Mouse (Mus musculus) embryo, embryonic 10 days (tissue): Measurements from ENCODE around the gene Adrb1.
A peak's percentile ranks its signal among the peaks of the same experiment; 100 is the strongest.
"Not testable (repeated sequence)": the region's sequence is repeated elsewhere in the genome, so short reads cannot be mapped to it uniquely, and the experiment has no call there.

Source experiments
- DNase-seq: peaks from one replicate; pipeline ENCODE4 v3.0.0-alpha.2; 2015; ENCODE audit warnings: low spot score

Adrb1 gene

DNA sequence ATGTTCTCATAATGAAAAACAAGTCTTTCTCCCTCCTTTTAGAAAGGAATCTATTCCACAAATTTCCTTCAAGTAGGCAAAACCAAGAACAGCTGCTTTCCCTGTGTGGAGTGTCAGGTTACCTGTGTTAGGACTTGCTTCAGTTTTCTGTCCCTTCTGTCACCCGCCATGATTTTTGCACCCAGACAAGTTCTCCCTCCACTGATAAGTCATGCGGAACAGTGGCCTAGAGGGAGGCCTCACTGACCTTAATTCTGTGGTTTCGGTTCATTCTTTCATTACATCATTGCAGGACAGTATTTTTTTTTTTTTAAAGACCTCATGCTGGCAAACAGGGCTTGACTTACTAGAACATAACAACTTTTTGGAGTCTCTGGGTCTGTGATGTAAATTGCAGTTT, 27.3 kb downstream of the Adrb1 start:
- peak; percentile 19 for DNase-seq

DNA sequence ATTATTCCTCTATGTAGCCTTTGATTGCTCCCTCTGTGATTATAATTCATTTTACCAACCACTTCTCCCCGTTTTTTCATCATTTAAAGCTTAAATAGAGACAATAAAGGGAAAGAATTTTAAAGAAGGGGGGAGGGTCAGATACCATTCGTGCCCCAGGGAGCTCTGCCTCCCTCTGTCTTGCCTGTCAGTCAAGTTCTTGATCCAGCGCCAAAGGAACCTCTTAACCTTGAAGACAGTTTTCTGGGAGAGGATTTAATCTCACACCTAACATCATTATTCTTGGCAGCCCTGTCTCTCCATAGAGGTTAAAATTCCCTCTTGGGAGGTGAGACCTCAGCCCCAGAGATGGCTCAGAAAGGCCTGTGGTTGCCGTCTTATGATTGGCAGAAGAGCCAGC, 28.7 kb downstream of the Adrb1 start:
- DNase-seq, result no peak

DNA sequence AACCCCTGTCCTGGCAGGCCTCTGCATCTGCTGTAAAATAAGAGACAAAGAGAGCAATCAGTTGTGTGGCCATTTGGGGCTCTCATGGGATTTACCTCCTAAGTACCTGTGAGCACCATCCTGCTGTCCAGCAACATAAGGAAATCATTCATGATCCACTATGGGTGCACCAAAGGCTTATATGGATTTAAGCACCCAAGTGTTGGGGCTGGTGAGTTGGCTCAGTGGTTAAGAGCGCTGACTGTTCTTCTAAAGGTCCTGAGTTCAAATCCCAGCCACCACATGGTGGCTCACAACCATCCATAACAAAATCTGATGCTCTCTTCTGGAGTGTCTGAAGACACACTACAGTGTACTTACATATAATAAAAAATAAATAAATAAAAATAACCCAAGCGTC, 32.5 kb downstream of the Adrb1 start:
- DNase-seq, result not testable (repeated sequence)

DNA sequence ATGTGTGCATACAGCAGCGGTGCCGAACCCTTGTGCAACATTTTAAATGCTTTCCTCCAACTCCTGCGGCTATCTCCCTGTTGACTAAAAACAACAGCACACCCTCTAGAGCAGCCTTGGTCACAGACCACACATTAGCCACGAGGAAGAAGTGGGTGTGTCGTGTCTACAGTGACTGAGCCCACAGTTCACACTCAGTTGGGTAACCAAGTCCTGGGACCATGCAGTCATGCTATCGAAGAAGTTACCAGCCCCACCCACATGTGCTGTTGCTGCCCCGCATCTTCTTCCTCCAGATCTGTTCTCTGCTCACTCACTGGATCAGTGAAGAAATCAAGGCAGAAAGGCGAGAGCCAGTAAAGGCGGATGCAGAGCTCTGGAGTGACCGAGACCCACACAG, 34.4 kb downstream of the Adrb1 start:
- no peak for DNase-seq

DNA sequence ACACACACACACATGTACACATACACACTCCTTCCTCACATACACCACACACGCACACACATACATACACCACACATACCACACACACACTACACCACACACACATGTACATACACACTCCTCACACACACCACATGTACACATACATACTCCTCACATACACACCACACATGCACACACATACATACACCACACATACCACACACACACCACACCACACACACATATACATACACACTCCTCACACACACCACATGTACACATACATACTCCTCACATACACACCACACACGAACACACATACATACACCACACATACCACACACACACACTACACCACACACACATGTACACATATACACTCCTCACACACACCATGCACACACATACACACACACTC, 36.3 kb downstream of the Adrb1 start:
- no peak for DNase-seq

DNA sequence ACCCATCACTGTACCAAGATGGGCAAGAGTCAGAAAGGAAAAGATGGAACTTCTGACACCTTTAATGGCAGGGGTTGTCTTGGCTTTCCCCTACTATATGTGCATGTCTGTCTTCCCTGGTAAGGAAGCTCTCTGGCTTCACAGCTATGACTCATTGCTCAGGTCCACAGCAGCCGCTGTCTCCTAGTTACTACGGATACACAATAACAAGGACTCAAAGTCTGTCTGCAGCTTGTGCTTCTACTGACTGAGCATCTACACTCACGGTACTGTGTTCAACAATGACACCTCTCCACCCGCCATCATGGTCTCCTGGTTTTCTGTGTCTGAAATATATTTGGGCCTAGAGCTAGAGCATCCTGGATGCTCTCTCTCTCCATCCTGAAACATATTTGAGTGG, 37.7 kb downstream of the Adrb1 start:
- DNase-seq, result no peak

DNA sequence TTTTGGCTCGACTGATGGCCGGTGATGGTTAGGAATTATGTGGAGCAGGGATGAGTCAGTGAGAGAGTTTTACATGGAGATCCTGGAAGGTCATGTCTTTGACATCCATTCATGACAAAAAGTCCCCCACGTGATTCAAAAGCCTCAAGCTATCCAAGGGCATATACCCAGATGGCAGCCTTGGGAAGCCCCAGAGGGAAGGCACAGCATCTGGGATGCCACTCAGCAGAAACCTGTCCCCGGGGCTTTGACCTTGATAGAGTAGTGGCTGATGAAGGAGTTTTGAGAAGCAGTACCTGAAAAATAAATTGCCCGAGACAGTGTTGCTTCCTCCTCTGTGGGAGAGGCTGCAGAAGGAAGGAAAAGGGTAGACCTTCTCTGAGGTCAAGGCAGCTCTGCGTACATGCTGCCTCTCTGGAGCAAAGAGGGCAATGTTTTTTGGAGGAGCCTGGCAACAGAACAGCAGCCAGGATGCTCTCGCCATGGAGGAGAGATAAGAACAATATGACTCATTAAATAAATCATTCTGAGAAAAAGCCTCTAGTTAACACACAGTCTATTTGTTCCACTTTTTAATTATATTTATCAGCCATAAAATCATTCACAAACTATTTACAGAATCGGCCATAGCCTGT, 38.4 kb downstream of the Adrb1 start:
- no peak for DNase-seq

DNA sequence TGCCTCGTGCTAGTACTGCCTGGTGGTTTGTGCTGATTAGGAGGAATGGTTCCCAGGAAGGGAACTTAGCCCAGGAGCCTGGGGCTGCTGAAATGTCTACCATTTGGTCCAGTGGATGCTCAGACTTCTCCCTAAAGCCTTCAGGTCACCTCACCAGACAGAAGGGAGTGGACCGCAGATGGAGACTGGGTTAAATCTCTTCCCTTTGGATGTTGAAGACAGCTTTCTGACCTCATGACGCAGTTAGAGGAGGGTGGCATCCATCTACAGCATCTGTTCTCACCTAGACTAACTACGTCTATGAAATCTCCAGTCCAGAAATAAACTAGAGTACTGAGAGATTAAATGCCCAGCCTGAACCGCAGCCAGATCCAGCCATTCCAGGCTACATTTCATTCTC, 39.1 kb downstream of the Adrb1 start:
- DNase-seq, result no peak

DNA sequence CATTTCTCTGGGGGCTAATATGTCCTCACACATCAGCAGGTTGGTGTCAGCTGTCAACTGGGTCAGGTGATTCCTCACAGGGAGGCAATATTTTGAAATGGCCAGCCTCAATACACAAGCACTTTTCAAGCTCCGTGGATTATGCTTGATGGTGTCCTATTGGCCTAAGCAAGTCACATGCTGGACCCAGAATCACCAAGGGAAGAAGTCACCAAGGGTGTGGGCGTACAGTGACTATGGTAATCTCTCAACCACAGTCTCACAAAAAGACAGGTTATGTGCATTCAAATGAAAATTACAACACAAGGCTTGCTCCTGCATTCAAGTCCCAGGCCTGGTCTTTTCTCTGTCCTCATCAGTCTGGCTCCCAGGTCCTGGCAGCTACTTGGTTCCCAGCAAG, 39.7 kb downstream of the Adrb1 start:
- no peak for DNase-seq

DNA sequence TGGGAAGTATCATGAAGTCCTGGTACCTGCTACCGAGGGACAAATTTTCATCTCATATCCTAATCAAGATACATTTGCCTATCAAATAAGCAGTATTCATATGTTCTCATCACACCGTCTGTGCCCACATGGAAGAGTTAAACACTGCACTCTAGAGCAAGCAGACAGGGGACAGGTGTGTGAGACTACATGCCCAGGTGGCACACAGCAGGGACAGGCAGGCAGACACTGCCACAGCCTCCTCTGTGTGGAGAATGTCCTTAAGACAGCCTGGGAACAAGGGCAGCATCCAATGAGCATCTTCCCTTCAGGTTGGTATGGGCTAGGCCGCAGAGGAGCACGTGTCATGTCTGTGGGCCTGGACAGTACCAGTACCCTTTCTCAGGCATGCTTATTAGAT, 40.7 kb downstream of the Adrb1 start:
- DNase-seq, result no peak

DNA sequence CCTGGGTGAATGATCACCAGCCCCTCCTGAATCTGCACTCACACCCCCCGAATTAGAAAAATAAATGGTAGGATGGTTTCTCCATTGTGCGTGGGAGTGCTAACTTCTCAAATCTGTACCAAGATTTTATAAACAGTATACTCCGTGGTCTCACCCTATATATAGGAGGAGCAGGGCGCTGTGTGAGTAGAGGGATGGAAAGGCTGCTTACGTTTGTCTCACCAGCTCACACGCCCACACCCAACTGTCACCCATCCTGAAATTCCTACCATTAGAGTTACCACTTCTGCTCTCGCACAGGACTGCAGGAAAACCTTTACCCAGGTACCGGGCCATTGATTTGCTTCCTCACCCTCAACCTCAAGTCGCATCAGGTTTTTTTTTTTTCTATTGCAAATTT, 47.0 kb downstream of the Adrb1 start:
- no peak for DNase-seq

DNA sequence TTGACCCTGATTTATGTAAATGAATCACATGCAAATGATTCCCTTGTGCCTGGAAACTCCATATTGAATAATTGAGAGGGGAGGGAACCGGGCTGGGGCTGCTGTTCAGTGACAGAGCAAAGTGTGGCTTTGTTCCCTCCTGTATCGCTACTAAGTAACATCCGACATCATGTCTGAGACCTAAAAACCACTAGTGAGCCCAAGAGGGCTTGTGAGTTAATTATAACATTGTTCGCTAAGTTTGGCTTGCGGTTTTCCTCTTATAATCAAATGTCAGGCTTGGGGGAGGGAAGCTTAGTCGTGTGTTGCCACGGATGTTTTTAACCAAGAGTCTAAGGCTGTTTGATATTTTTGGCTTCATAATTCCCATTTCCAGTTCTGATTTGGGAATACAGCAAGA, 50.2 kb downstream of the Adrb1 start:
- DNase-seq, result no peak

DNA sequence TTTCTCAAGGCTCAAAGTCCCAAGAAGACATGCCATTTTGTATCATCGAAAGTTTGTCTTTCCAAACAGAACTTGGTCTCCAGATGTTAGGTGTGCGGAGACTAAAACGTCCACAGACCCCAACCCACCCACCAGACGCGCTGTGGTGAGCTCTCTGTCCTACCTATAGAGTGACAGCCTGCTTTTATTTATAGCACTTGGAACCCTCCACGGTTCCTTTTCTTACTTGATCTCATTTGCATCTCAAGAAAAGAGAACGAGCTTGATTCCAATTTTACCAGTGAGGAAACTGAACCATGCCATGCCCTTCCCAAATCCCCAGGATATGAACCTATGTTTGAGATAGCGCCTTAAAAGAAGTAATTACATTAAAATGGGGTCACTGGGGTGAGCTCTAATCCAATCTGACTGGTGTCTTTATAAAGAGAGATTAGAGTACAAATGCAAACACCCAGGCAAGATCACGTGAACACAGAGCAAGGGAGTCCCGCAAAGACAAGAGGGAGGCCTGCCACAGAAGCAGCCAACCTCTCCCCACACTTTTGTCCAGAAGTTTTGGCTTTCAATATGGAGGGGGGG, 51.5 kb downstream of the Adrb1 start:
- no peak for DNase-seq

DNA sequence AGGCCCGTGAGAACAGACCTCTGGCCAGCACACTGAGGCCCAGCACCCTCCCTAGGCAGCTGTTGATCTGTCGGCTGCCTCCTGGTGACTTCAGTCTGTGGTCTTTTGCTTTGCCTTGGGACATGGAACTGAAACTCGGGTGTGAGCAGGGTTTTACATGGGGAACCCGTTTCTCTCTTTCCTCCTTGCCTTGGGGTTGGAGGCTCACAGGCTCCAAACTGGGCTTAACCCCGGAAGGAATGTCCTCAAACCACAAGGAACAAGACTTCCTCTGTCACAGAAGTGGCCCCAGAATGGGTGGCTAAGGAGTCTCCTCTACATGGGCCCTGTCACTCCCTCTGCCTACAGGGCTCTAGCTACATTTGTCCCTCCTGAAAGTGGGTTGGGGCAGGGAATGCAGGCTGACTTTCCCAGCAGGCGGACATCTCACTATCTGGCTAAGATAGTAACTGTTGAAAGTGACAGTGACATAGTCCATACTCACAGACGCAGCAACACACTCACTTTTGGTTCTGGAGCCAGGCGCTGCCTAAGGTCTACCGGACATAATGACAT, 52.5 kb downstream of the Adrb1 start:
- no peak for DNase-seq

DNA sequence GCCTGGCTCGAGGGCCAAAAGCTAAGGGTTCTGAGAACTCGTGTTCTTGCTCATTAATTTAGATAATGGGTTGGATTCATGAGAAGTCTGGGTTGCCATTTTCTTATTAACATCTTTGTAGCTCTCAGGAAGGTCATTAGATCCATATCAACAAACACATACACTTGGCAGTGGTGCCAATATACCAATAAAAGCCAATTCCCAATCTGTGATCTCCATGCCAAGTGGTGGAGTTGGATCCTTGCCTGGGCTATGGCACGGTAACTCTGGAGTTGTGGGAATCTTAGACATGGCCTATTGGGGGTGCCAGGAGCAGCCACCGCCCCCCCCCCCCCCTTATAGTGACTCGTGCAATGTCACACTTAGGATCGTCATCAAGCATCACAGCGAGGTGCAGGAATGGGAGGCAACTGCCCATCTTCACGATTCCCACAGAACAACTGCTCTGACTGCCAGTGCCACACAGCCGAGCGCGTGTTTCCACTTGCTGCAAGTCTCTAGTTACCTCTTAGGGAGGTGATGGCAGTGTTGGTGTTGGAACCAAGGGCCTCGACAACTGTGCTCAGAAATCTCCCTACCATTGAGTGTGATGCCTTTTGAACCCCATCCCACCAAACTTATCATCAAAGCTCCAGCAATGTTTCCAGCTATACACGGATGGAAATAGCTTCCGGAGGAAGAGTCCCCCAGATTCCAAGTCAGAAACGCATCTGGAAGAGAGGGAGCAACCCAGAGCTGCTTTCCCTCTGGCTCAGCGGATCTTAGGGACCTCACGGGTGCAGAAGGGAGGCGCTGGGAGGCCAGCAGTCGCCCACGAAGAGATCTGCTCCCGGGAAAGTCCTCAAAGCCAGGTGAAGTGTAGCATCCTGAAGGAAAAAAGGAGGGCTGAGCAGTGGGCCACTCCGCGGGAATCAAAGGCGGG, 53.2 kb downstream of the Adrb1 start:
- DNase-seq, result no peak

DNA sequence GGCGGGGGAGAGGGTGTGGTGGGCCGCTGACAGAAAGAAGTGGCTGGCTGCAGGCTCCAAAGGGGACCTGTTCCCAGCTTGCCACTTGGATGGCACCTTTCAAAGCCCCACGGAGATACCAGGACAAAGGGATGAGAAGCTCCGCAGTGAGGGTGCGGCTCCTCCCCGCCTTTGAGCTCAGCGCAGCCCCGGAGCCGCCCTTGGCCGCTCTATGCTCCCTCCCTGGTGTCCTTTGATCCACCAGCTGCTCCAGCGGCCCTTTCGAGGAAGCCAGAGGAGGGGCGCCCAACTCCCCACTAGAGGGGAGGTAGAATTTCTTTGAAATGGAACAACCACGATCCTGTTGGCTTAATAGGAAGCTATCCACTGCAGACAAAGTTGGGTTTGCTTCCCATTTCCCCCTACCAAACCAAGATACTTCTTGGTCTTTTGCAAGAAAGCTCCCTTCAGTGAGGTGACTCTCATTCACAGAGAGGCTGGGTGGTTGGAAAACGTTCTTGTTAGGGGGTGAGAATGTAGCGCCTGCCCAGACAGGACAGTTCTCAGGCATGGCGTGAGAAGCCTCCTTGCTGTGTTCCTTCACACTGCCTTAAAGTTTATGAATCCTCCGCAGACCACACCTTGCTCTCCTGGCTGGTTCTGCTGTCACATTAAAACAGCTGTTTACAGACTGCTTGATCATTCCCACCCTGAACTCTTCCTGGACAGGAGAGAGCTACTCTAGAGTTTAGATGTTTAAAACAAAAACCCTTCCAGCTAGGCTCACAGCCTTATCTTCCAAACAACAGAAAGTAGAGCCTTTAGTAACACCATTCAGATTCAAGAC, 54.1 kb downstream of the Adrb1 start:
- DNase-seq, result peak; percentile 44

DNA sequence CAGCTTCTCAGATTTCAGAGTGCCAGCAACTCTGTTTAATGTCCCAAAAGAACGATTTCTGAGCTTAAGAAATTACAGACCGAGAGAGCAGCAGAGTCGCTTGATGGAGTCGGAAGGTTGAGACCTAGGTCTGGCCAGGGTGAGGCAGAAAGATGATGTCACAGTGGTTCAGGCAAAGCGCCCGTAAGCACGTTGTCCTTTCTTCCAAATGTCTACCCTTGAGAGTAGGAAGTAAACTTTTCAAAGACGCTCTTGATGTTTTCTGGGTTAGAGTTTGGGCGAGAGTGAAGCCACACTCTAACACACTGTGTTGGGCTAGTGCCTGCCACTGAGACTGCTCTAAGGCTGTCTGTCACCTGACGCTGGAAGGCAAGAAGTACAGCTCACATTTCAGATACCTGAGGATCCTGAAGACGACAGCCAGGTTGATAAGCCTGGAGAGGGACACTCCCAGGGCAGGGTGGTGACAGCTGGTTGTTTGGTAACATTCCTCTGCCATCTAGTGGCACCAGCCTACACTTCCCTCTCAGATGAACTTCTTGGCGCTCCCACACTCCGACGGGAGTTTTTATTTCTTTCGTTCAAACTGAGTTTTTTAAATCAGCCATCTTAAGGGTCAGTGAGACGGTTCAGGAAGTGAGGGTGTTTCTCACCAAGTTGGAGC, 54.9 kb downstream of the Adrb1 start:
- peak; percentile 77 for DNase-seq

DNA sequence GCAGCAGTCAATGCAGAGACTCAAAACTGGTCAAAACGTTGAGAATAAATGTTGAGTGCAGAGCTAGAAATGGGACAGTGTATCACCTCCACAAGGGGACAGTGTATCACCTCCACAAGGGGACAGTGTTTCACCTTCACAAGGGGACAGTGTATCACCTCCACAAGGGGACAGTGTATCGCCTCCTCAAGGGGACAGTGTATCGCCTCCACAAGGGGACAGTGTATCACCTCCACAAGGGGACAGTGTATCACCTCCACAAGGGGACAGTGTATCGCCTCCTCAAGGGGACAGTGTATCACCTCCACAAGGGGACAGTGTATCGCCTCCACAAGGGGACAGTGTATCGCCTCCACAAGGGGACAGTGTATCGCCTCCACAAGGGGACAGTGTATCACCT, 56.5 kb downstream of the Adrb1 start:
- not testable (repeated sequence) for DNase-seq
